Mouse (Mus musculus) thymus, adult 18-20 months (tissue): ENCODE results near the gene Aldoc.
"Not testable (repeated sequence)": the region's sequence is repeated elsewhere in the genome, so short reads cannot be mapped to it uniquely, and the experiment has no call there.

Experiments
- DNase-seq, 2 experiments: peaks; one replicate each; pipeline ENCODE4 v3.0.0; 2022; ENCODE audit warnings: mixed read lengths in 2 of 2

Aldoc gene

DNA sequence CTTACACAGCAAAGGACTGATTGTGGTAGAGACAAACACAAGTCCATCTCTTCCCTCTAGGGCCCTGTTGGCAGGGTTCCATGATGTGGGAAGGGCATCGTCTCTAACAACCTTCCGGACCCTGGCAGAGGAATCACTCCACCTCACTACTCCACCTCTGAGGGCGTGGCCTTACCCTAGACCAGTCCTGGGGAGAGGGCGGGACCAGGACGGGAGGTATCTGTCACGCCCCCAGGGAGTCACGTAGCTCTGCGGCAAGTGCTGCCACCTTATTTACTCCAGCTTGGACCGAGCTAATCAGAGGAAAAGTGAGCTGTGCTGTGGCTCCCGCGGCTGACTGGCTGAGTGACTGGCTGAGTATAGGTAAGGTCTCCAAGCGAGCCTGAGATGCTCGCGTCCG lies at the start of gene Aldoc:
Gene Aldoc (plus strand): TSS at position 109 of the 400 bp plus-strand sequence.
- DNase-seq = peak; percentile 58 to 75

DNA sequence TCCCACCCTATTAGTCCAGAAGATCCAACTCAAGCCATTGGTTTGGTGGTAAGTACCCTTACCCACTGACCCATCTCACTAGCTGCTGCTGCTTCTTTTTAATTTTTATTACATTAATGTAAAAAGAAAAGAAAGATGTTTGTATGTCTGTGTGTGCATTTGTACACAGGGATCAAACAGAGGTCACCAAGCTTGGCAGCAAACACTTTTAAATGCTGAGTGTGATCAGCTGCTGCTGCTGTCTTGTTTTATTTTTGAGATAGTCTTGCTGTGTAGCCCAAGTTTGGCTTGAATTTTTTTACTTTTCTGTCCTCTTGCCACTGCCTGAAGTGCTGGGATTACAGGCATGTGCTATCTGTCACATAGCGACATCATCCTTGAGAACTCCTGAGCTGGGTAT lies 47.2 kb upstream of the Aldoc start:
- DNase-seq = no peak

DNA sequence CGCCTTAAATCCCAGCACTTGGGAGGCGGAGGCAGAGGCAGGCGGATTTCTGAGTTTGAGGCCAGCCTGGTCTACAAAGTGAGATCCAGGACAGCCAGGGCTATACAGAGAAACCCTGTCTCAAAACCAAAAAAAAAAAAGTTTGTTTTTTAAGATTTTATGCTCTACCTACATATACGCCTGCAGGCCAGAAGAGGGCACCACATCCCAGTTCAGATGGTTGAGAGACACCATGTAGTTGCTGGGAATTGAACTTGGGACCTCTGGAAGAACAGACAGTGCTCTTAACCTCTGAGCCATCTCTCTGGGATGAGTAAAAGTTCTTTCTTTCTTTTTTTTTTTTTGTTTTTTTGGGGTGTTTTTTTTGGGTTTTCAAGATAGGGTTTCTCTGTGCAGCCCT lies 46.6 kb upstream of the Aldoc start:
- DNase-seq = not testable (repeated sequence)

DNA sequence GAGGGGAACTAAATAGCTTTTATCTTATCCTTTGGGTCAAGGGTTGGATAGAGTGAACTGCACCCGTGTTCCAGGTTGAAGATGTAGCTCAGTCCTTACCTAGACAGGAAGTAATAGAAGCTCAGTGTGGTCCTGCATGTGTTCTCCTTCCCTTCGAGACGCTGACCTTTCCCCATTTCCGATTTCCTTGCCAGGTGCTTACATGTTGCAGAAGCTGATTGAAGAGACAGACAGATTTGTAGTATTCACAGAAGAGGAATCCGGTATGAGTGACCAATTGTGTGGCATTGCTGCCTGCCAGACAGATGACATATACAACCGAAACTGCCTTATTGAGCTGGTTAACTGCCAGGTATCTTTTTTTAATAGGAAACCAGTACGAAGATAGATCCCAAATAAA lies 43.9 kb upstream of the Aldoc start:
- DNase-seq = no peak

DNA sequence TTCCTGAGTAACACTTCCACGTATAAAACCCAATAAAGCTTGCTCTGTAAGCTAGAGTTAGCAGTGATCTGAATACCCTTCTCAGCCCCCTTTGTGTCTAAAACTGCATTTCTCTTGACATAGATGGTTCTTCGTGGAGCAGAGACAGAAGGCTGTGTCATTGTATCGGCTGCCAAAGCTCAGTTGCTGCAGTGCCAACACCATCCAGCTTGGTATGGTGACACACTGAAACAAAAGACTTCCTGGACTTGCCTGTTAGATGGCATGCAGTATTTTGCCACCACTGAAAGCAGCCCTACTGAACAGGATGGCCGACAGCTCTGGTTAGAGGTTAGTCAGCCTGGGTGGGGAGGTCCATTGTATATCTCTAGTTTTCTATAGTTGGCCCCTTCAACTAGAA lies 43.2 kb upstream of the Aldoc start:
- DNase-seq = no peak

DNA sequence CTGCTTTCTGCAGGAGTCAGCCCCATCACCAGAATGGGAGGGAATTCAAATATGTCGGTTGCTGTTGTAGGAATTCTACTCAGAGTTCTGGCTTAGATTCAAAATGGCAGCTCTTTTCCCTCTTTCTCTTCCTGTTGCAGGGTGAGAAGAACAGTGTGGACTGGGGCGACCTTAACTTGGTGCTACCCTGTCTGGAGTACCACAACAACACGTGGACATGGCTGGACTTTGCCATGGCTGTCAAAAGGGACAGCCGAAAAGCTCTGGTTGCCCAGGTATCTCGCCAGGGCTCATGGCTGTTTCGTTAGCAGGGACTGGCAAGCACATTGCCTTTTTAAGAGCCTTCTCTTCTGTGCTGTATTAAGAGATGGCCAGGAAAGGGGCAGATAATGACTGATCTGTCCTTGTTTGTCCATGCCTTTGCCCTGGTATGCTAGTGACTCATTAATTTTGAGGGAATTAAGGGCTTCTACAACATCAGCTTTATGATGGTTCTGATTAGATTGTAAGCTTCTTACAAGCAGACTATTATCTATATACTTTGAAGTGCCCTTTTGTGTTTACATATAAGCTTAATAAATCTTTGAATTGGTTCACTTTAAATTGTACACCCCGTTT lies 33.5 kb upstream of the Aldoc start:
- DNase-seq = no peak

DNA sequence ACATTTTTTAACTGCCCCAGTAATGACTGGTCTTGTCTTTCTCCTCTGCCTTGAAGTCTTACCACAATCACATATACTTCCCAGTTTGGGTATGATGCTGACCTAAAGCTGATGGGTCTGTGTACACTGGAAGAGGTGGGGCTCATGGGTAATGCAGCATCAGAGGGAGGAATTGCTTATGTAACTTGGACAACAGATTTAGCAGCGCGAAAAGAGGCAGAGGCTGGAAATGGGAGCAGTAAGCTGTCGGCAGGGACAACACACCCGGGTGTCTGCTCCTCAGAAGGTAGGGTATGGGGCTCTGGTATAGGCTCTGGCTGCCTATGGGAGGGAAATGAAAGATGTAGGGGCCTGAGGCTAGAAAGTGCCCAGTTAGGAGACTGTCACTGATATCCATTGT lies 32.1 kb upstream of the Aldoc start, which contains the start of gene BC030499:
Gene BC030499 (plus strand): TSS at position 188 of the 400 bp plus-strand sequence.
- no peak for DNase-seq

DNA sequence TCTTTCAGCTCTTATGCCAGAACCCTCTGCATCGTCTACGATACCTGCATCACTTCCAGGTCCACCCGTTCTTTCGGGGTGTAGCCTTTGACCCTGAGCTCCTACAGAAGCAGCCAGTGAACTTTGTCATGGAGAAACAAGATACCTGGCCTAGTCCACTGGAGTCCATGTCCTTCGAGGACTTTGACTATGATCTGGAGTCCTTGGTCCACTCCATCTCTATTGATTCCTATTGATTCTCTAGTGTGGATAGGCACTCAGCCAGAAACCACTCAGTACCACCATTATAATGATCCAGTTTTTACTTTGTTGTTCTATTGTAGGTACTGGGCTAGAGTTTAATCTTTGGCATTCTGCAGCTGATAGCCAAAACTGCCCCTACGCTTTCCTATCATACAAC lies 28.2 kb upstream of the Aldoc start:
- no peak for DNase-seq

DNA sequence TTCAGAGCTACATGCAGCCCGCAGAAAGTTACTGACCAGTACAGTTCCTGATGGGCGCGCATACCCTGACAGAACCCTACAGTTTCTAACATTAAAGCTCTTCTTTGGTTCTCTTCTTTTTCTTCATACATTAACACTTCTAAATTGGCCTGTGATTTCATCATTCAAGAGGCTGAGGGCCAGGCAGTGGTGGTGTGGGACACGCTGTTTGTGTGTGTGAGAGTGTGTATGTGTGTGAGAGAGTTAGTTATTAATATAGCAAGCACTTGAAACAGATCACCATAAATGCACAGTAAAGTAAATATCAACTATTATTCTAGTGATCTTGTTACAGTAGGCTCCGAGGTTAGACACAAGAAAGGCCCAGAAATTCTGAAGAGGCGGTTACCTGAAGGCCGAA lies 21.9 kb upstream of the Aldoc start:
- no peak for DNase-seq

DNA sequence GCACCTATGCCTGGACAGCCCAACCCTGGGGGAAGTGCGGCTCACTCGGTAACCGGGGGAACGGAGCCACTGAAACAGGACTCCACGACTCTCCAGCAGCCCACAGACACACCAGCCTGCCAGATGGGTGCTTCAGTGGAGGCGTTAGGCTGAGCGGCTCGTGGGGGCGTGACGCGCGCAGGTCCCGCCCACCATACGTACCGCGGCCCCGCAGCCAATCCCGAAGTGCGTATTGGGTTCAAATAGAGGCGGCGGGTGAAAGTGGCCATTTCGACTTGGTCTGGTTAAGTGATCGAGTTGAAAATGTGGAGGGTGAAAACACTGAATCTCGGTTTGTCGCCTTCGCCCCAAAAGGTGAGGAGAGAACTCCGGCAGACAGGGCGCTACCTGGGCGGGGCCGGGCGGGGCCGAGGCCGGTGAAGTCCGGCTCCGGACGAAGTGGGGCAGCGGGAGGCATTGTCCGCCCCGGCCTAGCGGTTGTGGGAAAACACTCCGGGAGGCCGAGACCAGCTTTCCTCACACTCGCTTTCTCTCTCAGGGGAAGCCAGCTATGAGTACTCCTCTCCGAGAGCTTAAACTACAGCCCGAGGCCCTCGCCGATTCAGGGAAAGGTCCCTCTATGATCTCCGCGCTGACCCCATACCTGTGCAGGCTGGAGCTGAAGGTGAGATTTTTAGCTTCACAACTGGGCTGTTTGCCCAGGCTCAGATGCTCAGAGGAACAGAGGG lies 21.2 kb upstream of the Aldoc start, which contains the start of gene Spag5:
Gene Spag5 (plus strand): TSS at position 173 of the 728 bp plus-strand sequence.
- peak; percentile 83 to 84 for DNase-seq

DNA sequence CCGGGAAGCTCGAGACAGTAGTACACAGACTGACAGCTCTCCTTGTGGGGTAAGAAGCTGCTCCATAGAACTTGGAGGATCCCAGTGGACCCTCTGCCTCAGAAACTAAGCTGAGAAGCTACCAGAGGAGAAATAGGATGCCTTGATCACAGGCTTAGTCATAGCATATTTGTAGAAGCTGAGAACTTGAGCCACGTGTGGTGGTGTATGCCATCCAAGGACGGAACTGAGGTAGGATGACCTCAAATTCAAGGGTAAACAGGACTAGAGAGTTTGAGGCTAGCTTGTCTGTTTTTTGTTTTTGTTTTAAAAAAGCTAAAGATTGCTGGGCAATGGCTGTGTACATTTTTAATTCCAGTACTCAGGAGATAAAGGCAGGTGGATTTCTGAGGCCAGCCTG lies 17.5 kb upstream of the Aldoc start:
- DNase-seq = no peak

DNA sequence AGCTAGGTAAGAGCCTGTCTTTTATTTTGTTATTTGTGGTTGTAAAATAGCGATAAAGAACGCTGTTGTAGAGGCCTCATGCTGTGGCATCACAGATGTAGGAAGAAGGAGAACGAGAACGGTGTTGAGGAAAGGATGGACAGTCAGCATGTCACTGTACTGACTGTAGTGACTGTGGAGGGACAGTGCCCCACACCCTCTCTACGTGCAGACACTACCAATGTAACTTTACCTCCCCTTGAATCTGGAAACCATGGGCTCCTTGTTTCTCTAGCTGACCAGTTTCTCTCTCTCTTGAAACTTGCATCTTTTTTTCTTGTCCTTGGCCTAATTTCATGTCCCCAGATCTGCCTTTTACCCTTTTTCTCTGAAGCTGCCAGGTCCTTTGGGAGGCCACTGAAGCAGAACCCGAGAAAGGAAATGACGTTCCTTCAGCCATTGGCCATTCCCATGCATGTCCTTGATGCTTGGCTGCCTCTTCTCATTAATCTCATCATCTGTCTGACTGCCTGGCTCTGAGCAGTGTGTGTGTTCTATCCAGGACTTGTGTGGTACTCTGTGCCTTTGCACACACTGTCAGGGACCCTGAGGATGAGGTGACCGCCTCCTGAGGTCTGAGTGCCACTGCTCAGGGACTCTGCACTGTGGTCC lies 11.8 kb upstream of the Aldoc start:
- DNase-seq = no peak

DNA sequence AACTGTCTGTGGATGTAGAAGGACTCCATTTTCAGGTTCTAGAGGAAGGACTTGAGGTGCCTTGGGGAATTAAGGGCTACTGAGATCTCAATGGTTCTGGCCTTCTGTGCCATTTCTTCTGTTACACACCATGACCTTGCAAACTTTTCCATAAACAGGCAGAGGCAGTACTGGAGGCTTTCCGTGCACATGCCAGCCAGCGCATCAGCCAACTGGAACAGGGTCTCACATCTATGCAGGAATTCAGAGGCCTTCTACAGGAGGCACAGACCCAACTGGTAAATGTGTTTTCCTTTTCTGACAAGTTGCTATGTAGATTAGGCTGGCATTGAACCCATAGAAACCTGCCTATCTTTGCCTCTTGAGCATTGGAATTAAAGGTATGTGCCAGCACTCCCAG lies 9.1 kb upstream of the Aldoc start:
- no peak for DNase-seq

DNA sequence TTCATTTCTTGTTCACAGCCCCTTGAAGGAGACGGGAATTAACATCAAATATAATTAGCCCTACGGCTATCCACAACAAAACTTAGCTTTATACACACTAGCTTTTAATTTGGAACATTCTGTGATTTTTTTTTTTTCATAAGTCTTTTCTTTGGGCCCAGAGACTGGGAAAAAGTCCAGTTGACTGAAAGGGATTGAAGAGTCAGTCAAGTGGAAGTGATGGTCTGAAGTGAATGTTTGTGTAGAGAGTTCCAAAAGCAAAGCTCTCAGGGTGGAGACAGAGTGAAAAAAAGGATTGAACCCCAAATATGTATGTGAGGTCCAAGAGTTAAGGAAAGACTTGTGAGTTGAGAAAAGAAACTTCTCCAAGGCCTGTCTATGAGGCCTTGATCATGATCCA lies 4.4 kb upstream of the Aldoc start:
- no peak for DNase-seq

DNA sequence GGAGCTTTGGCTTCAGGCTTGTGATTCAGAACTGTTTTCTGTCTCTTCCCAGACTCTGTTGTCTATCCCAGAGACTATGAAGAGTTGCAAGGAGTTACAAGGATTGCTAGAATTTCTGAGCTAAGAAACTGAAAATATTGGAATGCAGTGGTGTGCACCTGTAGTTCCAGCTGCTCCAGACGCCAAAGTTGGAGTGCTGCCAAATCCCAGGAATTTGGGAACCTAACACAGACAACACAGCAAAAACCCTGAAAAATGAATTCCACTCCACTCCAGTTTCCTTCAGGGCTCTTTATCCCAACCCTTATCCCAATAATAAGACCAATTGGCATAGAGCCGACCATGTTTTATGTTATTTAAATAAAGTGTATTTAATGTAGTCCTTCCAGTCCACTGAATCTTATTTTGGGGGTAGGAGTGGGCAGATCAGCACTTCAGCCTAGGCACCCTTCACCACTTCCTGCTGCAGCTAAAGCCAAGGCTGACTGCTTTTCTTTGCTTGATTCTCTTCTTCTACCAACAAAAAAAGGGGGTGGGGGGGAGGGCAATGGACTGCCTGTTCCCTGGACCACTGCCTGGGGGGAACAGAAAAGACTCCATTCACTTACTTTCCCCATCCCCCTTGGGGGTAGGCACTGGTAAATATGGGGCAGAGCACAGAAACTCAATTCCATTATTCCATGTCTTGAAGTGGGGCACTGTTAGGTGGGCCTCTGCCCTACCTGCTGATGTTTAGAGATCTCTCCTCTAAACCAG lies 514 bp upstream of the Aldoc start:
- DNase-seq = no peak

DNA sequence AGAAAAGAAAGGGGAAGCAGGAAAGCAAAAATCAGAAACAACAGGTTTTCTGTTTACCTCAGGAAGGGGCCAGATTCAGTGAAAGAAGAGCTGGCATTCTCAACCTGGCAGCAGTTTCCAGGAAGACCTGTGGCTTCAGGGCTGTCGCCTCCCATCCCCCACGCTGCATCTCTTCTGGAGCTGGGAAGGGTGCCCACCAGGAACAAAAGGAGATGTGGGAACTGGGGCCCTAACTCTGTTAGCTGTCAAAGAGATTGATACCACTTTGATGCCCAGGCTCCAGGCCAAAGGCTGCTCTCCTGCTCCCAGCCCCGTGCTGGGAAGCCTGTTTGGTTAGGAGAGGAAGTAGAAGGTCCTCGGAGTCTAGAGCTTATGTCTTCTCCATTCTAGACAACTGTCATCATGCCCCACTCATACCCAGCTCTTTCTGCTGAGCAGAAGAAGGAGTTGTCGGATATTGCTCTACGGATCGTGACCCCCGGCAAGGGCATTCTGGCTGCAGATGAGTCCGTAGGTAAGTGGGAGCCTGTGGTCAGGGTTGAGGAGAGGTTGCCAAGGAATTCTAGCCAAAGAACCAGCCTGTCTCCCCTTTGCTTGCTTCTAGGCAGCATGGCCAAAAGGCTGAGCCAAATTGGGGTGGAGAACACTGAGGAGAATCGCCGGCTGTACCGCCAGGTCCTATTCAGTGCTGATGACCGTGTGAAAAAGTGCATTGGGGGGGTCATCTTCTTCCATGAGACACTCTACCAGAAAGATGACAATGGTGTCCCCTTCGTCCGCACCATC lies 1.4 kb downstream of the Aldoc start:
- no peak for DNase-seq

DNA sequence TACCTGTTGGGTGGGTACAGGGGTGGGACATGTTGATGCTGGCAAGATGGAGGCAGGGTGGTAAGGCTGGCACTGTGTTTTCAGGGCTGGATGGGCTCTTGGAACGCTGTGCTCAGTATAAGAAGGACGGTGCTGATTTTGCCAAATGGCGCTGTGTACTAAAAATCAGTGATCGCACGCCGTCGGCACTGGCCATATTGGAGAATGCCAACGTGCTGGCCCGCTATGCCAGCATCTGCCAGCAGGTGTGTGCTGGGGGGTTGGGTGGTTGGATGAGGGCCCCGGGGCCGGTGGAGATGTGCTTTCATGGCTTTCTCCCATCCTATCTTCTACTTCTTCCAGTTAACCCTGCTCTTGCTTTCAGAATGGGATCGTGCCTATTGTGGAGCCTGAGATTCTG lies 2.2 kb downstream of the Aldoc start:
- no peak for DNase-seq

DNA sequence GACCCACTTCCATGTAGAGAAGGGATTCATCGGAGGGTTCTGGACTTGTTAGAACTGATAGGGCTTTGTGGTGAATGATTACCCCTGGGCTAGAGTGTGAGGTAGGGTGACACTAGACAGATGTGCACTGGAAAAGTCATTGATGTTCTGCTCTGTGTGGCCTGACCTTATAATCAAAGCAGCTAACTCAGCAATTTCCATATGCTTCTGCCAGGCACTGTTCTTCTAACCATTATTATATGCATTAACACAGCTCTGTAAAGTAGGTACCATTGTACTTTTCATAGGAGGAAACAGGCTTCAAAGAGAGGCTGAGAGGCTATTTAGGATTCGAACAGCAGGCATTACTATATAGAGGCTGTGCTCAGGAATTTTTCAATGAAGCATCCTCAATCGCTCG lies 4.4 kb downstream of the Aldoc start:
- DNase-seq = no peak

DNA sequence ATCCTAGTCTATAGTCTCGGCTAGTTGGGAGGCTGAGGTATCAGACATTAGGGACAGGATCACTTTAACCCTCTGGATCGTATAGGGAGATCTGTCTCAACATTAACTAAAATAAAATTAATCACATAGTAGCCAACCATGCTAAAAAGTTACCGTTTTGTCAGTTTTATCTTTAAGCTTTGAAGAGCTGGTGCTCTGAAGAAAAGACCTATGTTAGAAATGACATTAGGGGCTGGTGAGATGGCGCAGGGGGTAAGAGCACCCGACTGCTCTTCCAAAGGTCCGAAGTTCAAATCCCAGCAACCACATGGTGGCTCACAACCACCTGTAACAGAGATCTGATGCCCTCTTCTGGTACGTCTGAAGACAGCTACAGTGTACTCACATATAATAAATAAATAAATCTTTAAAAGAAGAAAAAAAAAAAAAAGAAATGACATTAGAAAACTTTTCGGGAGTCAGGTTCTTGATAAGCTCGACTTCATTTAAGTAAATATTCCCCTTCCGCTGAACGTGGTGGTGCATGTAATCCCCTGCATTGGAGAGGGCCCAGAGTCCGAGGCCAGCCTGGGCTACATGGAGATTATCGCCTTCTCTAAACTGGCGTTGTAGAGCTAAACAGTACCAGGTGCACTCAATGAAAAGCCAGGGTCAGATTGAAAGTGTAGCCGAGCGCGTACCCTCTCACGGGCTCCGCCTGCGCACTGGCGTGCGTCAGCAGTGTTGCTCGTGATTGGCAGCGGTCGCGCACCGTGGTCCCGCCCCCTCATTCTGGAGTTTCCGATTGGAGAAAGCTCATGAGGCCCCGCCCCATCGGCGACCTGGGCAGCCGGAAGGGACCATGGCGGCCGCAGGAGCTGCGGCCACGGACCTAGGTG lies 5.1 kb downstream of the Aldoc start, which contains the start of gene Pigs:
Gene Pigs (plus strand): TSS at position 782 of the 878 bp plus-strand sequence.
- peak; percentile 90 to 93 for DNase-seq

DNA sequence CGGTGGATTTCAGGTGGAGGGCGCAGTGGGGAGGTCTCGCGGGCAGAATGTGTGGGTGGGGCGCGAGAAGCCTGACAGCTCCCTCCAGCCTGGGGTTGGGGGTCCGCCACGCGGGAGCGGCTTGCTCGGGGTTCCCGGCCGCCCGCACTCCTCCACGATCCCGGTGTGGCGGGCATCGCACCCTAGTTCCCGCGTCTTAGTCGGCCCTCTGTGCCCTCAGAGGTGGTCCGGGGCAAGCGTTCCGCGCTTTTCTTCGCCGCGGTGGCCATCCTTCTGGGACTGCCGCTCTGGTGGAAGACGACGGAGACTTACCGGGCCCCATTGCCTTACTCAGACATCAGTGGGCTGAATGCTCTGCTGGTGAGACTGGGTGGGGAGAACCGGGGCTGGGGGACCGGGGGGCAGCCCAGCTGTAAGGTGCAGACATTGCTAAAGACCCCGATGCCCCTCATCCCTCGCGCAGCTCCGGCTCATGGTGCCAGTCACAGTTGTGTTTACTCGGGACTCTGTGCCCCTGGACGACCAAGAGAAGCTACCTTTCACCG lies 5.8 kb downstream of the Aldoc start:
- DNase-seq = no peak

DNA sequence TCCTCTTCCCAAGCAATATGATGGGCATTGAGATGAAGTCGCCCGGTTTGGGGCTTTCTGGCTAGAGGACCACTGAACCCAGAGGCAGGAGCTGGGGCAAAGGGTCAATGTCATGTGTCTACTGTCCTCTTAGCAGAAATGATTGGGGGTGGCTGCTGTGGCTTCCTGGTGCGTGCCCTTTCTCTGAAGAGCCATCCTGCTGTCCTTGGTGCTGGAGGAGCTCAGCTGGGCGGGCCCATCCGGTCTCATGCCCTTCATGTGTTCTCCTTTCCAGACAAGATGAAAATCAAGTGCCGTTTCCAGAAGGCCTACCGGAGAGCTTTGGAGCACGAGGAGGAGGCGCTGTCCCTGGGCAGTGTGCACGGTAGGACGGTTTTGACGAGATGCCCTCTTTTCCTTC lies 9.9 kb downstream of the Aldoc start:
- no peak for DNase-seq
